8 mouse cellular contexts compared by ENCODE assay signal in the genomic region with DNA sequence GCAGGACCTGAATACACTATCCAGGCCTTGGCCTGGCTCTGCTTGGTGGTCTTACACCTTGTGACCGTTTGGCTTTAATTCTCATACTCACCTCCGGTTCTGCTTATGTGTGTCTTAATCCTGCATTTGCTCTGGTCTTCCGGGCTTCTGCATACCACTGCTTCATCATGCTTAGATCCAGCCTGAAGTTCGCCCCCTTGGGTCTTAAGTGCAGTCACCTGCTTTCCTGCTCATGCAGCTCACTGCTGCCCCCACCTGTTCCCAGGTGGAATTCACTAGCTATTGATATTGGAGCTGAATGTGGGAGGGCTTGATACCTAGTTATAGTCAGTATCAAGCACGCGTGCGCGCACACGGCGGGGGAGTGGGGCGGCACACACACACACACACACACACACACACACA. TPM values are rescaled to one million over a fixed set of nuclear protein-coding genes. Genes with fewer than 3 reads are reported as not detected.
A peak's percentile ranks its signal among the peaks of the same experiment; 100 is the strongest.
DNase-seq lines count a peak whose midpoint lies in the region; ATAC-seq and TF ChIP-seq lines count a peak whose summit lies in the region.

No protein-coding gene starts in this region.

- H3K9ac ChIP-seq in hindbrain, embryonic 13.5 days: no peak overlapping the region

- POLR2A ChIA-PET in Patski (lab: Charles Lee): no interaction called here

- in situ Hi-C loops in Patski (cut with MboI; ENCODE audit: low pct_unique_long_range_greater_than_20kb): no loop called here

- peak; percentile 85 for TF ChIP-seq CTCF in Patski (IDR thresholded peaks at IDR 0.05)
- peak; percentile 94 for TF ChIP-seq CTCF in cerebellum, adult 2 months (IDR thresholded peaks at IDR 0.05; ENCODE audit: borderline replicate concordance, insufficient read depth, low read depth, low read length)

- no peak for ATAC-seq in Patski
- ATAC-seq in frontal cortex, adult (ENCODE audit: low TSS enrichment): peak; percentile 88; the same call in 1 of the 2 replicates
- ATAC-seq in hindbrain, embryonic 13.5 days (ENCODE audit: low FRiP score): peak; percentile 65

- H3K9me3 ChIP-seq in hindbrain, embryonic 13.5 days: no peaks in the 10 kb centered on the region

- no peak overlapping the region for H3K4me3 ChIP-seq in cerebellum, adult 2 months (replicated peaks; ENCODE audit: insufficient read depth, low read depth, low read length)
- no peak overlapping the region for H3K4me3 ChIP-seq in hindbrain, embryonic 13.5 days

- no peaks in the 10 kb centered on the region for H3K27me3 ChIP-seq in Patski
- H3K27me3 ChIP-seq in cerebellum, adult 2 months (ENCODE audit: control insufficient read depth, insufficient read depth, low read length): no peaks in the 10 kb centered on the region
- no peaks in the 10 kb centered on the region for H3K27me3 ChIP-seq in hindbrain, embryonic 13.5 days

- DNase-seq in Patski (ENCODE audit: low read depth, low spot score): no peak
- peak; percentile 78 to 83 for DNase-seq in cerebellum, adult 2 months
- peak; percentile 70 to 81 for DNase-seq in layer of hippocampus, postnatal 25 days (ENCODE audit: extremely low spot score in 1 of 2, low spot score in 1 of 2)
- DNase-seq in lung, postnatal 25 days (ENCODE audit: low spot score): peak; percentile 47
- peak; percentile 88 for DNase-seq in retina, postnatal 1 day
- peak; percentile 57 for DNase-seq in urinary bladder, postnatal 25 days (ENCODE audit: low spot score)

- H3K27ac ChIP-seq in cerebellum, adult 2 months (ENCODE audit: insufficient read depth, low read length): no peak overlapping the region
- H3K27ac ChIP-seq in hindbrain, embryonic 13.5 days: no peak overlapping the region

- 0 out of 2 replicates have a peak overlapping the region, but pooled peaks have one; percentile 23 for H3K4me2 ChIP-seq in hindbrain, embryonic 13.5 days

- 16% methylated on average over 11 of the region's 11 CpGs for WGBS in cerebellum, adult 2 months
- WGBS in hindbrain, embryonic 13.5 days: 34% methylated on average over 11 of the region's 11 CpGs

- H3K4me1 ChIP-seq in cerebellum, adult 2 months (ENCODE audit: control insufficient read depth, insufficient read depth, low read length): no peaks in the 10 kb centered on the region
- no peaks in the 10 kb centered on the region for H3K4me1 ChIP-seq in hindbrain, embryonic 13.5 days (replicated peaks)

- H3K36me3 ChIP-seq in hindbrain, embryonic 13.5 days: no peaks in the 10 kb centered on the region

- CTCF ChIA-PET in Patski (lab: Charles Lee): interaction anchor here (0.7 to 2.6 kb wide), 6 partner anchors 10 to 327 kb away, joined by 3 to 14 read pairs (median 4); no protein-coding TSS in a partner anchor

- TF ChIP-seq POLR2A in cerebellum, adult 2 months (IDR thresholded peaks at IDR 0.05; ENCODE audit: borderline replicate concordance, insufficient read depth, low read length): no peak

RNA-seq across cellular contexts. Expression of a gene that starts 13.9 kb away (rescaled TPM):
- polyA plus RNA-seq in Patski (2021): not detected
- polyA plus RNA-seq in cerebellum, adult 2 months (2012; rRNA removed): 1.2 and 1.6 TPM in 2 replicates
- polyA plus RNA-seq in hindbrain, embryonic 13.5 days (2015; fragmentation: Nextera tagmentation; extraction: Ambion mirVana): 3.6 and 4.1 TPM in 2 replicates
- total RNA-seq in layer of hippocampus, postnatal 25 days (2021): 1 to 10 TPM; 1.1 to 2.1 TPM

RNA-seq across cellular contexts. Expression of a gene that starts 18.9 kb away (rescaled TPM):
- polyA plus RNA-seq in Patski (2021): 15.0 TPM
- 941 and 958 TPM in 2 replicates for polyA plus RNA-seq in cerebellum, adult 2 months (2012; rRNA removed)
- polyA plus RNA-seq in hindbrain, embryonic 13.5 days (2015; fragmentation: Nextera tagmentation; extraction: Ambion mirVana): 2,446 and 2,546 TPM in 2 replicates
- total RNA-seq in layer of hippocampus, postnatal 25 days (2021): 1,000 to 10,000 TPM; 1,472 to 1,555 TPM

Comparison
In these comparisons a context has a peak if more than half of its experiments do, and no peak if none do; other contexts are left out.
1. RNA of a gene that starts 18.9 kb away (polyA plus RNA-seq): 2,446 to 2,546 TPM in hindbrain, embryonic 13.5 days and 941 to 958 TPM in cerebellum, adult 2 months; 15.0 TPM in Patski (single experiment); every median in the first group is over 10 times any median in the second.